Mouse (Mus musculus) layer of hippocampus, adult 11-12 months (tissue): ENCODE data around the gene Gm21992.
"Not testable (repeated sequence)": the region's sequence is repeated elsewhere in the genome, so short reads cannot be mapped to it uniquely, and the experiment has no call there.

Experiments used
- DNase-seq: peaks from one replicate; pipeline ENCODE4 v3.0.0; 2022; ENCODE audit warnings: low spot score

The Gm21992 gene

DNA sequence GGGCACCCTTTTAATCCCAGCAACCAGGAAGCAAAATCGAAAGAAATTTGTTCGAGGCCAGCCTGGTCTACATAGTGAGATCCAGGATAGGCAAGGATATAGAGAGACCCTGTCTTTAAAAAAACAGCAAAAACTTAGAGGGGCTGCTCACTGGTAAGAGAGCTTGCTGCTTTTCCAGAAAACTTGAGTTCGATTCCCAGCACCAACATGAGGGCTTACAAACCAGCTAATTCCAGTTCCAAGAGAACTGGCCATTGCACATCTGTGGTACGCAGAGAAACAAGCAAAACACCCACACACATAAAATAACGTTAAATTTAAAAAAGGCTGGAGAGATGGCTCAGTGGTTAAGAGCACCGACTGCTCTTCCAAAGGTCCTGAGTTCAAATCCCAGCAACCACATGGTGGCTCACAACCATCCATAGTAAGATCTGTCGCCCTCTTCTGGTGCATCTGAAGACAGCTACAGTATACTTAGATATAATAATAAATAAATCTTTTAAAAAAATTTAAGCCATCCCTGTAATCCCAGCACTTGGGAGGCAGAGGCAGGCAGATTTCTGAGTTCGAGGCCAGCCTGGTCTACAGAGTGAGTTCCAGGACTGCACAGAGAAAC is 1.0 kb upstream of the Gm21992 start:
- DNase-seq, result not testable (repeated sequence)

DNA sequence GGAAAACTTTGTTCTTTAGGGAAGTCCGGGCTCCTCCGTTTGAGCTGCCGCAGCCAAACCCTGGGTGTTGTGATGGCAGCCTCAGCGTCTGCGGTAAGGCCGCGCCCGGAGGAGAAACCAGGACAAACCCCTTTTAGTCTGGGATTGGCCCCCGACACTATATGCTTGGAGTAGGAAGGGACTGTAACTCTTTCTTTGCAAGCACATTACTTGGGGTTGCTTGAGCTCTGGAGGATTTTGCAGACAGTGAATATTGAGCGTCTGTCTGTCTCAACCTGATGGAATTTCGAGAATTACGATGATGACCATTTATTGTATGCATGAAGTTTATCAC is 464 bp upstream of the Gm21992 start:
- DNase-seq, result no peak

DNA sequence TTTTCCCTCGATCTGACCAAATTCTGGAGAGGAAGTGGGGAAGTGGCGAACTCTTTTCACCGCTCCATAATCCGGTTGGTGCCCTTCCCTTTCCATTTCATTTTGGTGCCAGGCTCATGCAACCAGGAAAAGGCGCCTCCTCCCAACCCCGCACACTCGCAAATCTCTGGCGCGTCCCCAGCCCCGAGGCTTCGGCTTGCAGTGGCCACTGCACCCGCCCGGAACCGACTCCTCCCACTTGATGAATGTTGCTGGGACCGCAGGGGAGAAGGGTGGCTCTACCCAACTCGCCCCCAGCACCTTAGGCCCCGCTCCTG is 708 bp downstream of the Gm21992 start:
- DNase-seq, result no peak

GRCm38 (mm10) chr19:4810309-4810708 is 1.1 kb downstream of the Gm21992 start:
- DNase-seq, result no peak

DNA sequence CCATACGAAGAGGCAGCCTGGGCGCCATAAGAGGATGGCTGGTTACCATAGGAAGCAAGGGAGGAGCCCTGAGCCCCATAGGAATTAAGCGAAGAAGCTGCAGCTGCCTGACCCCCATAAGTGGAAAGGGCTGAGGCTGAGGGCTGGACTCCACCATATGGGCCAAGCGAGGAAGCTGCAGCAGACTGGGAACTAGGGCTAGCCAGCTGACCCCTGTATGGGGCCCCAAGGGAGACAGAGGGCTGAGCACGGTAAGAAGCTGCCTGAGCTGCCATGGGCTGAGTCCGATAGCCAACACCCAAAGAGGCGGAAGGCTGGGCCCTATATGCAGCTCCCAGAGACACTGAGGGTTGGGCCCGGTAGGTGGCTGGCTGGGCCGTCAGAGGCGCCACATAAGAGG is 8.1 kb downstream of the Gm21992 start:
- no peak for DNase-seq

GRCm38 (mm10) chr19:4802691-4803091 is 8.7 kb downstream of the Gm21992 start:
- no peak for DNase-seq

- no peak for DNase-seq
Measured at GRCm38 (mm10) chr19:4799083-4799482, 12.3 kb downstream of the Gm21992 start.

- no peak for DNase-seq
Measured at GRCm38 (mm10) chr19:4797846-4798245, 13.6 kb downstream of the Gm21992 start.

DNA sequence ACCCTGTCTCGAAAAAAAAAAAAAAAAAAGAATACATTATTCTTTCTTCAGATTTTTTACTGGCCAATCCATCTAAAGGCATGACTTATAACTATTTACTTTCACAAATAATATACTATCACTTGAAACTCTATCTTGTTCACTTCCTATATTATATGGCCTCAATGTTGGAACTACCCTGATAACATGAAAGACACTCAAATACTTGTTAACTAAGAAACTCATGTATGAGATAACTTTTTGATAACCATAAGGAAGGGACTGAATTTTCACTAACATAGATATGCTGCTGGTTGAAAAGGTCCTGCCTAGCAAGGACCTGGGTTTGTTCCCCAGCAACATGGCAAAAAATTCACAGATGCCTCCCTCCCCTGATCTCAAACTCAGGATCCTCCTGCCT is 15.5 kb downstream of the Gm21992 start:
- no peak for DNase-seq

DNA sequence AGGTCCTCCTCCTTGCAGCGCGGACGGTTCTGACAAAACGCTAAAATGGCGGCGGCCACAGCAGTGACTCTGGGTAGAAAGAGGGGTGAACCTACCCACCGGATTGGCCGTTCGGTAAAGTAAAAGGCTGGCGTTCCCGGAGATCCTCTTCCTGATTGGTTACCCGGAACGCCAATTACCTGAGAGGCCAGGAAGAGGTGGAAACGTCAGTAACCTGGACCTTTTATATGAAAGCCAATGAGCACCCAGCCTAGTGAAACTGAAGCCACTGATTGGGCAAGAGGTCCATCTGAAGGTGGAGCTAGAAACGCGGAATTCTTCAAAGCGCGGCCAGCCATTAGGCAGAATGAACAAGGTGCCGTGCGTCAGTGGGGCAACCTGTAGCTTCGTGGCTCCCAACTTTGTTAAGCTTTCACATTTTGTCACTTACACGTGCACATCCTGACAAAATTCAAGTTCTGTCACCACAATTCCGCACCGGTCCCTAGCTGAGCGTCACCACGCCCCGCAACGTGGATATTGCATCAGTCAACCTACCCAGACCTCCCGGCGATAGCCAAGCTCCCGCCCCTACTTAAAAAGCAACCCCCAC is 17.5 kb downstream of the Gm21992 start, which contains the start of gene Rbm4:
Rbm4 (minus strand) TSS at position 71 of the 592 bp plus-strand sequence.
- DNase-seq, result peak; percentile 99

DNA sequence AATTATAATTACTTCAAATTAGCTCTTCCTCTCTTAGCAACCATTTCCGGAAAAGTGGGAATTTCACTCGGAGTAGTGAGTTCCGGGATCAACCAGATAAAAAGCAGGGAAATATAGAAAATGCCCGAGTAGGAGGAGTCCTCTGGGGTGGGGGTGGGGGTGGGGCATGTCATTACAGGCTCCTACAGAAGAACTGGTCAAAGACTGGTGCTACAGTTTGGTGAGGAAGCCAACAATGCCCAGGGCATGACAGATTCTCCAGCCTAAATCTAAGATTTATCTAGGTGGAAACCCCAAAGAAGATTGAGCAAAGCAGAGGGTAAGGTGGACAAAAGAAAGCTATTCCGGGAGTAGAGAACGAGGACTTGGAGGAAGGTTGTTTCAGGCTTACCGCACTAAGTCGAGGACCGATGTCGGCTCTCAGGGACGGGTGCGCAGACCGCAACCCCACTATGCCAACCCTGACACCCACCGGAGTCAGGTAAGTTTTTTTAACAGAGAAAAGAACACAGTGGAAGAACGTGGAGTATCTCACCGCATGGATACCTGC is 18.1 kb downstream of the Gm21992 start:
- DNase-seq, result no peak

DNA sequence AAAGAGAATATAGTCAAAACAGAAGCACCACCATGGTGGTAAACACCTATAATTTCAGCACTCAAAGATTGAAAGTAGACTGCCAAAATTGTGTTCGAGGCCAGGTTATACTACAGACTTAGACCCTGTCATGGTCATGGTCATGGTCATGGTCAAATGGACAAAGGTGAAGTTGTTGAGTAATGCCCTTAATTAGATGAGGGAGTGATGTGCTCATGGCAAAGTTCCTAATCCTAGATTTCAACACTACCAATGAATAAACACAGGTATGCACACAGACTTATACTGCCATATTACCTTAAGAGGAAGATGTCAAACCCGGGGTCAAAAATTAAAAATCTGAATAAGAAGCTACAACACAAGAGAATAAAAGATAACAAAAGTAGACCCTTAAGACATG is 25.1 kb downstream of the Gm21992 start:
- DNase-seq, result no peak

DNA sequence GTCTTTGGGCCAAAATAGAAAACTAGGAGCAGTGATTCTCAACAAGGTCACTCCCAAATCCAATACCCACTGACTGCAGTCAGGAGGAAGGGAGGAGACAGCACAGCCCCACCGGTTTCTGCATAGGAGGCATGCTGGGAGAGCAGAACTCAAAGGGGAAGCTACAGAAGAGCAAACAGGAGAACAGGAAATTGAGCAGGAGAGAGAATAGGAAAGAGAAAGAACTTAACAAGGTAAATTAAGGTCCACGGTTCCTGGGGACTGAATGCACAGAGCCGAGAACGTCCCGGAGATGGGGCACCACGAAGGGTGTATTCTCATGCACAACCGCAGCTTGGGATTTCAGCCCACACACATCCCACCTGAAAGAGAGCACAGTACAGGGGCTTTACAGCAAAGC is 26.2 kb downstream of the Gm21992 start:
- no peak for DNase-seq

- no peak for DNase-seq
Measured at GRCm38 (mm10) chr19:4782891-4783290, 28.5 kb downstream of the Gm21992 start.

- DNase-seq, result no peak
Measured at GRCm38 (mm10) chr19:4772785-4773184, 38.6 kb downstream of the Gm21992 start.

GRCm38 (mm10) chr19:4767507-4768148 is 43.8 kb downstream of the Gm21992 start:
- no peak for DNase-seq

GRCm38 (mm10) chr19:4762876-4763275 is 48.5 kb downstream of the Gm21992 start:
- DNase-seq, result no peak

DNA sequence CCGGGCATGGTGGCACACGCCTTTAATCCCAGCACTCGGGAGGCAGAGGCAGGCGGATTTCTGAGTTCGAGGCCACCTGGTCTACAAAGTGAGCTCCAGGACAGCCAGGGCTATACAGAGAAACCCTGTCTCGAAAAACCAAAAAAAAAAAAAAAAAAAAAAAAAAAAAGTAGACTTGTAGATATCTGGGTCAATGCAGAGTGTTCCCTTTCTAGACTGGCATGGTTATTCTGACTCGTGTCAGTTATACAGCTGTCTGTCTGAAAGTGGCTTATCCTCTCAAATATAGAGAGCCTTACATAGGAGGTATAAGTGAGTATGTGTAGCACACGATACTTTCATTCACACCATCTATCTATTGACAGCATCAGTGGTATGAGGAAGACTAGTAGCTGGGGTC is 50.9 kb downstream of the Gm21992 start:
- DNase-seq, result not testable (repeated sequence)

DNA sequence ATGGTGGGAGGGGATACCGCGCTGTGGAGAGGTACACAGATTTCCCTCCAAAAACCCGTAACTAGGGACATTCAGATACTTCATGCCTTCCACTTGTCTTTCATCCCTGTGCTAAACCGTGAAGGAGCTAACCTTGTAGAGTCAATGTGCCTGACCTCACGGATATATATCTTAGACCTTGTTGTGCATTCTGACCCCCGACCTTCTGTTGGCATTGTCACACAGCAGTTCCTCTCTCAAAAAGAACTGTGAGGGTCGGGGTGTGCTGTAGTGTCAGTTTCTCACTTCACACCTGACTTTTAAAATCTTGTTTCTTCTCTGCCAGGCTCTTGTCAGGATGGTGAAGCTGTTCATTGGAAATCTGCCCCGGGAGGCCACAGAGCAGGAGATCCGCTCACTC is 54.5 kb downstream of the Gm21992 start:
- DNase-seq, result no peak

- peak; percentile 98 for DNase-seq
Measured at GRCm38 (mm10) chr19:4756193-4756911, 55.1 kb downstream of the Gm21992 start, which contains the start of gene Rbm4b. TSS of gene Rbm4b (plus strand) at chr19:4756497.

- DNase-seq, result peak; percentile 92
Measured at GRCm38 (mm10) chr19:4755565-4756192, 55.7 kb downstream of the Gm21992 start.

GRCm38 (mm10) chr19:4749975-4750374 is 61.4 kb downstream of the Gm21992 start:
- no peak for DNase-seq
